Mouse (Mus musculus) frontal cortex, postnatal 14 days (tissue): Measurements from ENCODE around the gene Pop7.

Experiments
- DNase-seq, 2 experiments: peaks; one replicate each; pipeline ENCODE4 v3.0.0; 2022; ENCODE audit warnings: low spot score in 2 of 2

The Pop7 gene

GRCm38 (mm10) chr5:137502667-137503110 lies 371 bp upstream of the Pop7 start:
- peak in 1 of 2 experiments; percentile 69 for DNase-seq

- no peak for DNase-seq
These were observed 2.1 kb downstream of the Pop7 start for GRCm38 (mm10) chr5:137500186-137500585.

- no peak for DNase-seq
These were observed 8.5 kb downstream of the Pop7 start for GRCm38 (mm10) chr5:137493831-137494230.

GRCm38 (mm10) chr5:137491559-137491958 lies 10.8 kb downstream of the Pop7 start:
- no peak for DNase-seq

GRCm38 (mm10) chr5:137487616-137488015 lies 14.7 kb downstream of the Pop7 start:
- no peak for DNase-seq

- DNase-seq = no peak
These were observed 16.5 kb downstream of the Pop7 start for GRCm38 (mm10) chr5:137485851-137486155.

- no peak for DNase-seq
These were observed 17.1 kb downstream of the Pop7 start for GRCm38 (mm10) chr5:137485071-137485850.

GRCm38 (mm10) chr5:137481897-137482296 lies 20.4 kb downstream of the Pop7 start:
- no peak for DNase-seq

GRCm38 (mm10) chr5:137481138-137481537 lies 21.2 kb downstream of the Pop7 start:
- DNase-seq = peak; percentile 64 to 72

- no peak for DNase-seq
These were observed 25.4 kb downstream of the Pop7 start, which contains the start of gene Zan for GRCm38 (mm10) chr5:137476964-137477363. Gene Zan, minus strand, starts transcription at chr5:137477064.

- DNase-seq = no peak
These were observed 28.0 kb downstream of the Pop7 start for GRCm38 (mm10) chr5:137474351-137474750.

- DNase-seq = no peak
These were observed 29.9 kb downstream of the Pop7 start for GRCm38 (mm10) chr5:137472252-137472904.

- DNase-seq = no peak
These were observed 35.4 kb downstream of the Pop7 start for GRCm38 (mm10) chr5:137466946-137467345.

- no peak for DNase-seq
These were observed 37.3 kb downstream of the Pop7 start for GRCm38 (mm10) chr5:137465049-137465448.

- DNase-seq = no peak
These were observed 46.3 kb downstream of the Pop7 start for GRCm38 (mm10) chr5:137455866-137456591.

- no peak for DNase-seq
These were observed 47.1 kb downstream of the Pop7 start for GRCm38 (mm10) chr5:137455206-137455605.
